Comparison of ENCODE assay signal across 22 mouse cellular contexts in the genomic region with DNA sequence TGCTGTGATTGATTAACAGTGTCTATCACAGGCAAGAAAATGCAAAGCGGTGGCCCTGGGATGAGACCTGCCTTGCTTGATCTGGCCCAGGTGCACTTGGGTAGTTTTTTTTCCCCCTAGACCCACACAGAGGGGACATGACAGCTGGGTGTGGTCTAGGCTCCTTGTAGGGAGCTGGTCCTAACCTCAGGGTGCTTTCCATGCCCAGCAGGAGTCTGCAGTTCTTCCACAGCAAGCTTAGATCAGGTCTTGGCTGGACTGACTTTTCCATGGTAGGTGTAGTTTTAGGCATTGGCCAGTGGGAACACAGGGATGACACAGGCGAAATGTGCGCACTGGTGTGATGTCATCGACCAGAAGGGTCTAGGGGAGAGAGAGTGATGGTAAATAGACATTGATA.
DNase-seq lines count a peak whose midpoint lies in the region; TF ChIP-seq lines count a peak whose summit lies in the region.
"Had no signal": no experiment of that assay in that cellular context is flagged by ENCODE, and none has a peak within 500 bp of the region (broad histone marks: within the 10 kb centered on the region; RNA-seq: fewer than 3 reads in every experiment).

No protein-coding gene starts in this region.

- H3K4me3 ChIP-seq in E14TG2a.4 (replicated peaks; ENCODE audit: low read length), result peak overlapping the region; percentile 63
- H3K4me3 ChIP-seq: embryonic facial prominence, embryonic 13.5 days; embryonic facial prominence, embryonic 15.5 days; erythroblast, embryonic 14.5 days; forebrain, embryonic 10.5 days; forebrain, embryonic 12.5 days had no signal

- DNase-seq in ES-CJ7 (ENCODE audit: low read depth, low spot score) (peak; percentile 87), R1 (ENCODE audit: low read depth, low spot score) (peak; percentile 75)
- DNase-seq in urinary bladder, postnatal 14 days (ENCODE audit: low spot score), result no peak
- DNase-seq in layer of hippocampus, adult 18-20 months (ENCODE audit: low spot score in 2 of 2), result no peak
- DNase-seq in left cerebral cortex, postnatal 10 days (ENCODE audit: extremely low spot score in 1 of 2, low spot score in 2 of 2), result no peak
- DNase-seq: adrenal gland, adult 8-10 months; adrenal gland, postnatal 14 days; adrenal gland, postnatal 36 days; B cell, adult 2 months; cerebellum, adult 11-12 months; cerebellum, adult 2 months; cerebellum, adult 9-10 months; cerebellum, postnatal 10 days; cerebellum, postnatal 25 days had no signal

- H3K9me3 ChIP-seq in E14TG2a.4 (ENCODE audit: low read length), result no peaks in the 10 kb centered on the region
- H3K9me3 ChIP-seq: embryonic facial prominence, embryonic 13.5 days; embryonic facial prominence, embryonic 15.5 days; forebrain, embryonic 10.5 days; forebrain, embryonic 12.5 days; G1E had no signal

- intact Hi-C loops in left cerebral cortex, postnatal 10 days (cut with DNase I), result no loop called here

- no peak for TF ChIP-seq CTCF in E14TG2a.4 (conservative IDR thresholded peaks at IDR 0.05; ENCODE audit: low read length)

- peaks cover 80% of the 10 kb centered on the region for H3K36me3 ChIP-seq in E14TG2a.4 (ENCODE audit: insufficient read depth, low read length)
- H3K36me3 ChIP-seq: embryonic facial prominence, embryonic 13.5 days; embryonic facial prominence, embryonic 15.5 days; forebrain, embryonic 10.5 days; forebrain, embryonic 12.5 days; G1E had no signal

- H3K27me3 ChIP-seq in E14TG2a.4 (ENCODE audit: insufficient read depth, low read length), result no peaks in the 10 kb centered on the region
- H3K27me3 ChIP-seq: embryonic facial prominence, embryonic 13.5 days; embryonic facial prominence, embryonic 15.5 days; Patski had no signal

- H3K4me1 ChIP-seq in E14TG2a.4 (replicated peaks; ENCODE audit: low read depth, low read length), result peaks cover 82% of the 10 kb centered on the region

Comparison
In these comparisons a context has a peak if more than half of its experiments do, and no peak if none do; other contexts are left out.
1. DNase-seq: peak in ES-CJ7 (single experiment) and R1 (single experiment); none in urinary bladder, postnatal 14 days (single experiment), layer of hippocampus, adult 18-20 months (0 of 2) and left cerebral cortex, postnatal 10 days (0 of 2).